Mouse (Mus musculus) neutrophil, adult 5-6 weeks (primary cell): ENCODE results near the gene Smarcc1. TPM values are rescaled to one million over a fixed set of nuclear protein-coding genes. Genes with fewer than 3 reads are reported as not detected.
A peak's percentile ranks its signal among the peaks of the same experiment; 100 is the strongest.
"Not testable (repeated sequence)": the region's sequence is repeated elsewhere in the genome, so short reads cannot be mapped to it uniquely, and the experiment has no call there.

Experiments used
- ATAC-seq: fragments of 151-379, 151-347 bp; 2 replicates; pipeline ENCODE4 v1.8.0; 2017; ENCODE audit warnings: mild to moderate bottlenecking, moderate TSS enrichment; ENCODE audit not compliant: insufficient number of reproducible peaks, poor library complexity, low FRiP score, severe bottlenecking; ENCODE audit errors: extremely low read depth
- total RNA-seq: library from RNA; stranded (forward); fragments of 200-1000 nt; gene quantifications from 2 replicates; pipeline ENCODE4 v1.2.3, GENCODE M21; 2017

Smarcc1 gene
- total RNA-seq, 1 experiment from 2014 or later: 35.1 TPM

DNA sequence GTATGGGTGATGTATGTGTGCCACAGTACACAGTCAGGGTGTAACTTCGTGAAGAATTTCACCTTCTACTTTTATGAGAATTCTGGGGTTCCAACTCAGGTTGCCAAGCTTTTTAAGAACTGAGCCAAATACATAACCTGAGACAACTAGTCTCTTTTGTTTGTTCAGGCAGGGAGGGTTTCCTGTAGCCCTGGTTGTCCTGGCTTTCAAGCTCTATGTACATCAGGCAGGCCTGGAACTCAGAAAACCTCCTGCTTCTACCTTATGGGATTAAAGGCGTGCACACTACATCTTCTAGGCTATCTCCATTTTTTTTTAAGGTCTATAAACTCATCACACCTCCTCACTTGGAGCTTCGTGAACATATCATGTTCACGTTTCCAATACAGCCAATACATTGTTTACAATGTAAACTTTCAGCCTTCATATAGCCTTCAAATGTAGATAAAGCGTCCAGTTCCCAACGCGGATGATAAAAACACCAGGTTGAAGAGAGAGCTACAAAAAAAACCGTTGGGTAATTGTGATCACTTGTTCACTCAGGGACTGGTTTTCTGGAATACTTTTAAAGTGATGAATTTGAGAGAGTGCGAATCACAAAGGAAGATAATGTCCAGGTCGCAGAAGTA, 13.5 kb downstream of the Smarcc1 start:
- no peak for ATAC-seq

DNA sequence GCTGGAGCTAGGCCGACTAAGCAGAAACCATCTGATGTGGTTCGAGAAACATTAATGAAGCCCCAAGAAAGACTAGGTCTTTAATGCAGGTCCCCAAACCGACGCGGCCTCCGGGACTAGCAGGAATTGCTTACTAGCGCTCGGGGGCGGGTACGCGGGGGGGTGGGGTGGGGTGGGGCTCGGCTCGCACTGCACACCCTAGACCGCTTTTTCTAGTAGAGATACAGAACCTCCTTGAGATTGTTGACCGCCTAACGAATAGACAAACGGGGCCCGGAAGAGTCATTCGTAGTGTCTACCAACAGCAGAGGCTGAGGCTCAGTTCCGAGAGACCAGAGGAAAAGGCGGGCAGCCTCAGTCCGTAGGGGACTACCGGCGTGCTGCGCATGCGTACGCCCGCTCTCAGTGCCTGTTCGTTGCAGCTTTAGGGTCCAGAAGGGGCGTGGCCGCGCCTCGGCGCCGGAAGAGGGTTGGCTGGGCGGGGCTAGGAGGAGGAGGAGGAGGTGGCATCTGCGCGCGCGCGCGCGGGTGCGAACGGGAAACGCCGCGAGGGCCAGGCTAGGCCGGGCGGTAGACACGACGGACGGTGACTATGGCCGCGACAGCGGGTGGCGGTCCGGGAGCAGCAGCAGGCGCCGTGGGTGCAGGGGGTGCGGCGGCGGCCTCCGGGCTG, 14.2 kb downstream of the Smarcc1 start:
- peak; percentile 98 for ATAC-seq

DNA sequence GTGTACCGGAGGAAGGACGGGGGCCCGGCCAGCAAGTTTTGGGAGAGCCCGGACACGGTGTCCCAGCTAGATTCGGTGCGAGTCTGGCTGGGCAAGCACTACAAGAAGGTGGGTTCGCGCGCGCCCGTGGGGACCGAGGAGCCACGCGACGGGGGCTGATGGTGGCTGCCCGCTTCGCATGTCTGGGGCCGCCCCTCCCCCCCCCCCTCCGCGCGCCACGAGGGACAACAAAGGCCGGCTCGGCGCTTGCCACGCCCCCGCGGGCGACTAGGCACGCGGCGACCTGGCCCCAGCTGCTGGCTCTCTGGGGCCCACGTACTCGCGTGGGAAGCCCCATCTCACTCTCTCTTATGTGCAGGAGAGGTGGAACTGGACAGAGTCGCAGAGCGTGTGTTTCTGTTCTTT, 14.7 kb downstream of the Smarcc1 start:
- peak; percentile 6; the same call in 1 of the 2 replicates for ATAC-seq

DNA sequence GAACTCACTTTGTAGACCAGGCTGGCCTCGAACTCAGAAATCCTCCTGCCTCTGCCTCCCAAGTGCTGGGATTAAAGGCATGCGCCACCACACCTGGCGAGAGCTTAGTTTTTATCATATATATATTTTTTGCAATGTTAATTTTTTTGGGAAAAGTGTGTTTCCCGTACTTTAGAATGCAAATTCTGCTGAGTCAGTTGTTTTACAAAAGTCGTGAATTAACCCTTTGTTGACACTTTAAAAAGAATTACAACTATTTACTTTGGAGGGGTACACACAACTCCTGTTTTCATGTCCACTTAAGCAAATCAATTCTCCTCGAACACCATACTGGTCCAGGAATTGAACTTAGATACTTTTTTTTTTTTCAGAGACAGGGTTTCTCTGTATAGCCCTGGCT, 15.4 kb downstream of the Smarcc1 start:
- no peak for ATAC-seq

DNA sequence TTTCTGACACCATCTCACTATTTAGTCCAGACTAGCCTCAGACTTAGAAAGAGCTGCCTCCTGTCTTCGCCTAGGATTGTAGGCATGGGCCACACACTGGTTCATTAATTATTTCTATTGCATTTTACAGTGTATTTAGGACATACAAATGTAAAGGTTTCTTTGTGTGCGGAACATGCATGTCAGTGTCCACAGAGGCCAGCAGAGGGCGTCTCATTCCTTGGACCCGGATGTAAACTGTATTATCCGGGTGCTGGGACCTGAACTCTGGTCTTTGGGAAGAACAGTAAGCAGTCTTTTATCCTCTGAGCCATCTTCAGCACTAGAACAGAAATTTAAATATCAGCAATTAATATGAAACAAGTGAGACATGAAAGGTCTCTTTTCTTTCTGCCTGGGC, 16.7 kb downstream of the Smarcc1 start:
- no peak for ATAC-seq

DNA sequence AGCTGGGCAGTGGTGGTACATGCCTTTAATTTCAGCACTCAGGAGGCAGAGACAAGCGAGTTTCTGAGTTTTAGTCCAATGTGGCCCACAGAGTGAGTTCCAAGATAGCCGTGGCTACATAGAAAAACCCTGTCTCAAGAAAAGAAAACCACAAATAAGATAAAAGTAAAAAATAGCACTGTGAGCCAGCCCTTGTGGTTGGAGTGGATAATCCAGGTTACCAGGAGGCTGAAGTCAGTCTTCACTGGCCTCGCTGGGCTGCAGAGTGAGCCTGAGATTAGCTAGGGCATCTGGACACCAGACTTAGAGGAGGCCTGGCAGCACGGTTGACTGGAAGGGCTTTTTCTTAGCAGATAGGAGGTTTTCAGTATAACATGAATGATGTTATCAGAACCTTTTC, 21.6 kb downstream of the Smarcc1 start:
- ATAC-seq: no peak

DNA sequence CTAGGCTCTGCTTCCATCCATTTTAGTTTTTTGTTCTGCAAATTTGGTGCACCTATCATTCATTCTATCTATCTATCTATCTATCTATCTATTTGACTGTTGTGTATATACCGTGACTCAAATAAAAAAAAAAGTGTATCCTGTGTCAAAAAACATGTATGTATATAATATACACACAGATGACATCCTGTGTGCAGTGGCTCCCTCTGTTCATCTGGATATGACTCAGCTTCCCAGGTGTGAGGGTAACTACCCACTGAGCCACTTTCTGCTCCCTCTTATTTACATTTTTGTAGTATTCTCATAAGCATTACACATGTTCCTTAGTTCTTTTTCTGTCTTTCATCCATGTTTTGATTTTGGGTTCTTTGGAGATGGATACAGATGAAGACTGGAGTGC, 24.6 kb downstream of the Smarcc1 start:
- no peak for ATAC-seq

DNA sequence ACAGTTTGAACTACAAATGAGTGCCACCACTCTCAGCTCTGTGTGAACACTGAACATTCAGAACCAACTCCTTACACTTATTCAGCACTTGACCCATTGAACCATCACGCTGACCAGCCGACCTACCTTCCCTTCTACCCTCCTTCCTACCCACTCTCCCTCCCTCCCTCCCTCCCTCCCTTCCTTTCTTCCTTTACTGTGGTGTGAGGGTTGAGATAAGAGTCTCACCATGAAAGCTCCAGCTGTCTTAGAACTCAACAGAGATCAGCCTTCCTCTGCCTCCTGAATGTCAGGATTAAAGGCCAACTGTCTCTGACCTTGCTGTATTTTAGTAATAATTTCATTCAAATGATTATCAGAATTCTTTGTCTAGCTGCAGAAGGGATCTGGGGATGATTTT, 31.1 kb downstream of the Smarcc1 start:
- ATAC-seq: no peak

DNA sequence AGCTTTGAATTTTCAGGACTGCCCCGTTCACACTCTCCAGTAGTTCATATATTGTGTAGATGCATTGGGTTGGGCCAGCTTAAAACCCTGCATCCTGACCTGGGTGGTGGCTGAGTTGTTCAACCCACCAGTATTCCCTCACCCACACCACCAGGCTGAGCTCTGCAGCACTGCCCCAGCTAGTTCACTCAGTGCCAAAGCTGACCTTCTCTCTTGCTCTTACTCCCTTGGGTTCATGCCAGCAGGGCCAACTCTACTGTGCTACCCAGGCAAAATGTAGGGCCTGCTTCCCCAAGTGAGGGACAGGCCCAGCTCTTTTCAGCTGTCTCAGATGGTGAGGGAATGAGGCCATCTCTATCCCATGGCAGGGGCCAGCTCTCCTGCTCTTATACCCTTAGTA, 41.5 kb downstream of the Smarcc1 start:
- ATAC-seq: no peak

DNA sequence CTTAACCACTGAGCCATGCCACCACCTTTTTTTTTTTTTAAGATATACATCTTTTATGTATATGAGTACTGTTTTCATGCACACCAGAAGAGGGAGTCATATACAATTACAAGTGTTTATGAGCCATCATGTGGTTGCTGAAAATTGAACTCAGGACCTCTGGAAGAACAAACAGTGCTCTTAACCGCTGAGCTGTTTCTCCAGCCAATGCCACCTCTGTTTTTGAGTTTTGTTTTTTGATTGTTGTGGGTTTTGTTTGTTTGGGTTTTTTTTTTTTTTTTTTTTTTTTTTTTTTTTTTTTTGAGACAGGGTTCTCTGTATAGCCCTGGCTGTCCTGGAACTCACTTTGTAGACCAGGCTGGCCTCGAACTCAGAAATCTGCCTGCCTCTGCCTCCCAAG, 43.0 kb downstream of the Smarcc1 start:
- not testable (repeated sequence) for ATAC-seq

DNA sequence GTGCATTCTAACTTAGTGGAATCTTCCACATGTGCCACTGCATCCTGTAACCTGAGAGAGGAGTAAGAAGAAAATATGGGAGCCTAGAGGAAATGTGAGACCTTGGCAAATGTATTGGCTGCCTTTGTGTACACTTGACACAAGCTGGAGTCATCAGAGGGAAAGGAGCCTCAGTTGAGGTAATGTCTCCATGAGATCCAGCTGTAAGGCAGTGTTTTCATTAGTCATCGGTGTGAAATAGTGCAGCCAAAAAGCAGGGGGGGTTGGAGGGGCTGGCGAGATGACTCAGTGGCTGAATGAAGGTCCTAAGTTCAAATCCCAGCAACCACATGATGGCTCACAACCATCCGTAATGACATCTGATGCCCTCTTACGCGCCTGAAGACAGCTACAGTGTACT, 44.9 kb downstream of the Smarcc1 start:
- ATAC-seq: no peak

DNA sequence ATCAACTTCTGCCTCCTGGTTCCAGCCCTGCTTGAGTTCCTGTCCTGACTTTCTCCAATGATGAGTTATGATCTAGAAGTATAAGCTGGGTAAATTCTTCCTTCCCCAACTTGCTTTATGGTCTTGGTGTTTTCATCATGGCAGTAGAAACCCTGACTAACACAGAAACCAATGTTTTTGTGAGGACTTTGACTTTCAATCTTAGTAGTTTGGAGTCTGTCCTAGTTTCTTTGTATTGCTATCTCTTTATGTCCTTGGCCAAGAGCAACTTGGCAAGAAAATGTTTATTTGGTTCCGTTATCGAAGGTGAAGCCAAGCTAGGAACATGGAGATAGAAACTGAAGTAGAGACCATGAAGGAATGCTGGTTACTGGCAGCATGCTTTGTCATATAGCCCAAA, 45.6 kb downstream of the Smarcc1 start:
- no peak for ATAC-seq

DNA sequence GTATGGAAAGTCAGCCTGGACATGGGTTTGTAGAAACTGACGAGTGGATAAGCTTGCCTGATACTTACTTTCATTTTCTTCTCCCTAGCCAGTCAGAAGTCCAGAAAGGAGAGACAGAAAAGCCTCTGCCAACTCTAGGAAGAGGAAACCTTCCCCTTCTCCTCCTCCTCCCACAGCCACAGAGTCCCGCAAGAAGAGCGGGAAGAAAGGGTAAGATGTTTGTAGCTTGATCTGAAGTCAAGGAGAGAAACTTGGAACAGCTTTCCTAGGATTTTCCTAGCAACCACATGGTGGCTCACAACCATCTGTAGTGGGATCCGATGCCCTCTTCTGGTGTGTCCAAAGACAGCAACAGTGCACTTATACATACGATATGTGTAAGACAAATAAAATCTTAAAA, 53.4 kb downstream of the Smarcc1 start:
- no peak for ATAC-seq

DNA sequence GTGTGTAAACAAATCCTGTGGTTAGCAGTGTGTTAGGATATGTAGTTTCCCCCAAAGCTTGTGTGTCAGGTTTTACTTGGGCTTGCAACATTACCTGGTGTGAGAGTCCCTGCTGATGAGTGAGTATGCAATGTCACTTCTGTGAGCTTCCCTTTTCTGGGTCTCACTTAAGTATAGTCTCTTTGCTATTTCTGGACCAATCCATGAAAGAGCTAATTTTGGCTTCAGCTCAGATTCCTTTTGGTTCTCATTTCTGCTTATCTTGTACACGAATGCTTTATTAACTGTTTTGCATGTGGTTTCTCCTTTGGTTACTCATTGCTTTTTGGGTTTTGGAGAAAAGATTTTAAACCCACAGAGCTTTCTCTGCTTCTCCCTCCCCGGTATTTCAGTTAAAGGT, 82.4 kb downstream of the Smarcc1 start:
- no peak for ATAC-seq

DNA sequence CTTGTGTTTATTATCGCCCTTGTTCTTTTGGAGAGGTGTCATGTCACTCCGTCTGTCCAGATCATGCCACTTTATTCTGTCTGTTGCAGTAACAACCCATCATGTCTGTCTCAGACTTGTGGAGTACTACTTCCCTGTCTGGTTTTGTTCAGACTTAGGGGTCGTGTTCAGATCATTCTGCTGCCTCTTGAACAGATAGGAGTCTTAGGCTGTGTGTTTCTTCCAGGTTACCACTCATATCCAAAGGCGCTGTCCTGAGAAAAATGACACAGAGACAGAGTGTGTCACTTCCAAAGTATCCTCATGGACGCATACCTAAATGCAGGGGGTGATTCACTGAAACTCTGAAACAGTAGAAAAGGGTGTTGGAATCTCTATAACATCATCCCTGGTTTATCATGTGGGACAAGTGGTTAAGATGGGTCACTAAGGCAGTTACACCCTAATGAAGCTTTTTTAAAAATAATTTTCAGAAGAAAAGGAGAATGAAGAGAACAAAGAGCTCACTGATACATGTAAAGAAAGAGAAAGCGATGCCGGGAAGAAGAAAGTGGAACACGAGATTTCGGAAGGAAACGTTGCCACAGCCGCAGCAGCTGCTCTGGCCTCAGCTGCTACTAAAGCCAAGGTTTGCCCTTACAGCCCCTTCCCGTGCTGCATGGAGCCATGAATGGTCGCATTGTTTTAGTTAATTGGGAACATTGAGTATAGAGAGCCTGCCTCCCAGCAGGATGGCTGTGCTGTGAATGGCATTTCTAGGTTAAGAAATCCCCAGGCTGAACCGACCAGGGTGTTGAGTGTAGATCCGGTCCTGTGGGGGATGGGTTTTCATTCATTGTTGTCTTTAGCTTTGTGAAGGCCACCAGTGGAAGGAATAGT, 88.3 kb downstream of the Smarcc1 start:
- no peak for ATAC-seq

DNA sequence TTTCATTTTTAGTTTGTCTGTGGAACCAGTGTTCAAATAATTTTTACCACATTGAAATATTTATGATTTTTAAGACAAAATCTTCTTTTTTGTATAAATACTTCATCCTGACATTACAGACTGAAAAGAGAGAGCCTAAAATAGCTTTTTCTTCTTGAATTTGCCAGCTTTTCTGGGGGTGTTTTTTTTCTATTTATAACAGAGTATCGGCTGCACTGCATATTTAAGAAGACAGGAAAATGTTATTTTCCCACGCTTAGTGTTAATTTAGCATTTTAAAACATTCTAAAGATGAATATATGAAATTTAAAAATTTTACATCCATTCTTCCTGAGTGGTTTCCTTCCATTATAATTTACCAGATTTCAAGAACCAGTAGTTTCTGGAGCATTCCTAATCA, 88.9 kb downstream of the Smarcc1 start:
- no peak for ATAC-seq

DNA sequence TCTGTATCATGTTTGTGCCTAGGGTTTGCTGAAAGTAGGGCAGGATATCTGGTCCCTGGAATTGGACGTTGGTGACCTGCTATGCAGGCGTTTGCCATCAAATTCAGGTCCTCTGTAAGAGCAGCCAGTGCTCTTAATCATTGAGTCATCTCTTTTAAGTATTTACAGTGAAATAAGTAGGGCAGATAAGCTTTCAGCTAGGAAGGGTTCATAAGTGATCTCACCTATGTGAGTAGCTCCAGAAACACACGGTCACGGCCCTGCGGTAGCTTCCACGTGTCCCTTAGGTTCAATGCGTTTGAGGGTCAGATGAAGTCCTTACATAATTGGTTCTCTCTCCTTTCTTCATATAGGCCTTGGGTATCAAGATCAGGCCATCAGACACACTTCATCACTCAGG, 90.8 kb downstream of the Smarcc1 start:
- ATAC-seq: no peak

DNA sequence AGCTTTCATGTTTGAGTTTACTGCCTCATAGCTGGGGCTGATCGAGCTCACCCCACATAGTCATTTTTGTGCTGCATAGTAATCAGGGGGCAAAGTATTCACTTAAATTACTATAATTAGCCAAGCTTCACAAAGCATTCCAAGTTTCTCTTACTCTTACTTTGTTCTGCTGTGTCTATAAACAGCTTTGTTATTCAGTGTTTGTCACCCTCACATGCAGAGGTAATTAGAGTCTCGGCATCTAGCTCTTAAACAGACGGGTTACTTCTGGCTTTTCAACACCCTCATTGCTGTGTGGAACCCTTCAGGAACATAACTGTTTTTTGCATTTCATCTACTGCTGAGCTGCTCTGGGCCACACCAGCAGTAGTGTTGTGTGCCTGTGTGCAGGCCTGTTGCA, 91.5 kb downstream of the Smarcc1 start:
- ATAC-seq: no peak

DNA sequence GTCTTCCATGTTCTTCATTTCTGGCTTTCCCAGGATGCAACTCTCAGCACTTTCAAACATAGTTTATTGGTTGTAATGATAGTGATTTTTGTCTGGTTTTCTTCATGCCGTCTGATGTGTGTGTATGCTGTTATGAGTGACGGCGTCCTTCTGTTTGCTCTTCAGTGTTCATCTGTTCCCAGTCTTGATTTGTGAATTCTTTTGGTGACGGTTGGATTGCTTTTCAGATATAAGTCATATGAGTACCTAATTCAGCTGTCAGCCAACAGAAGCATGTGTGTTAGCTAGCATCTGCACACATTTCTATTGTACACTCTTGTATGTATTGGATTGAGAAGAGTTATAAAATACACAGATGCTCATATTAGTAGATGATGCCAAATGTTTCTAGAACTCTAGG, 106.8 kb downstream of the Smarcc1 start:
- no peak for ATAC-seq

DNA sequence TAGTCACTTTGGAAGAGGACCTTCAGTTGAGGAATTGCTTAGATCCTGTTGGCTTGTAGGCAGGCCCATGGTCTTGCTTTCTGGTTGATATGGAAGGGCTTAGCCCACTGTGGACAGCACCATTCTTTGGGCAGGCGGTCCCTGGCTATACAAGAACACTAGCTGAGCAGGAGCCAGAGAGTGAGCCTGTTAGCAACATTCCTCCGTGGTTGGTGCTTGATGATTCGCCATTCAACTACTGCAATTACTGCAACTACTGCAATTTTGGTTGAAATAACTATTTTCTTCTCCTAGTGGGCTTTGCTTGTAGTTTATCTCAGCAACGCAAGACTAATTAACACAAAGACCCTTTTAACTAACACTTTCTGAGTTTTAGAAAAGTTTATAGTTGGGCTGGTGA, 108.7 kb downstream of the Smarcc1 start:
- ATAC-seq: no peak
